Mouse (Mus musculus): ENCODE measurements around the gene Cdiptos. TPM values are rescaled to one million over a fixed set of nuclear protein-coding genes. Genes with fewer than 3 reads are reported as not detected.

Cdiptos gene
- polyA plus RNA-seq, 1 experiment from 2014 or later, result 1.2 TPM

DNA sequence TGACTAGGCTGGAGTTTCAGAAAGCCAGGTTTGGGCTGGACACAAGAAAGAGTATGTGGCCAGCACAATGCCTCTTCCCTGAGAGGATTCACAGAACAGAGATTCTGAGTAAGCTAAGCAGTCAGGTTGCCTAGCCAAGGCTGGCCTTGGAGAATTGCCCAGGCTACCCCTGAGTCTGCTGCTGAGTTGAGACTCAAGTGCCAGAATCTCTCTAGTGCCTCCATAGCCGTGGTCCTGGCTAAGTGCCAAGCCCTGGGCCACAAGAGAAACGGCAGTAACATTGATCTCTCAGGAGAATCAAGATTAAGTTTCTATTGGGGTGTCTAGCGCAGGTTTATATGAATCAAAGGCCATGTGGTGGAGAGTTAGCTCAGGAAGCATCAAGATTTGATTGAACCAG is 10.3 kb downstream of the Cdiptos start:
- 57% methylated on average over 3 of the region's 3 CpGs for WGBS
- no peaks in the 10 kb centered on the region for H3K27me3 ChIP-seq (ENCODE audit: control insufficient read depth, insufficient read depth, low read length)
- H3K36me3 ChIP-seq (ENCODE audit: control insufficient read depth, insufficient read depth, low read length), result peaks cover 37% of the 10 kb centered on the region; the same call in 1 of the 2 replicates

DNA sequence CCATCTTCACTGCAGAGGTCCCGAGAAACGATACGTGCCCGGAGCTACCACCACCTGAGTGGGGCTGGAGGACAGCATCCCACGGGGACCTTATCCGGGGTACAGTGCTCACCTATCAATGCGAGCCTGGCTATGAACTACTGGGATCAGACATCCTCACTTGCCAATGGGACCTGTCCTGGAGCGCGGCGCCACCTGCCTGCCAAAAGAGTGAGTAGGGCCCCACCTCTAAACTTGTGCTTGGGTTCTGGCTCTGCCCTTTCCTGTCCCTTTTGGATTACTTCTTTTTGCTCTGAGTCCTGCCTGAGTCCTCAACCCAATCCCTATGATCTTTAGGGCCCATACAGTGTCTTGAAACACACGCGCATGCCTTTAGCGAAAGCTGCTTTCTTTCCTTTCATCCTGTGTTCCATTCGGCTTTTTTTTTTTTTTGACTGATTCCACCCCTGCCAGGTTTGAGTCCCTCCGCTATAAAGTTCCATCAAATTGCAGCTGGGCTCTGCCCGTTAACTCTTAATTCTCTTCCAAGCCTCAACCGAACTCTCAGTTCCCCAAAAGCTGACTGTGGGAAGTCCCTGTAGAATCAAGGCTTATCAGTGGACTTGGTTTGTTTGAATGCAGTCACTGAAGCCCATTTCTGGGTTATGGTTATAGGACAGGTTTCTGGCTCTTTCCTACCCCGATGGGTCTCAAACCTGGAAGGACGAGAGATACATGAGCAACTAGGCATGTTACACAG is 12.2 kb downstream of the Cdiptos start:
- 27% methylated on average over 19 of the region's 19 CpGs for WGBS
- H3K9ac ChIP-seq (replicated peaks; ENCODE audit: low read depth, low read length), result no peak overlapping the region
- ATAC-seq (ENCODE audit: low read depth), result no peak

More for the DNA sequence above, 10.3 kb downstream of the Cdiptos start:
- Histone ChIP-seq H3K4me3 (ENCODE audit: low read depth, low read length) (no peak overlapping the region), H3K9ac (replicated peaks; ENCODE audit: low read depth, low read length) (no peak overlapping the region), H3K27ac (ENCODE audit: low read depth, low read length) (no peak overlapping the region), H3K9me3 (ENCODE audit: control insufficient read depth, low read length) (no peaks in the 10 kb centered on the region), H3K4me2 (ENCODE audit: low read depth, low read length) (no peak overlapping the region), H3K4me1 (ENCODE audit: control insufficient read depth, insufficient read depth, low read length) (no peaks in the 10 kb centered on the region)
- no peak for ATAC-seq (ENCODE audit: low read depth)

DNA sequence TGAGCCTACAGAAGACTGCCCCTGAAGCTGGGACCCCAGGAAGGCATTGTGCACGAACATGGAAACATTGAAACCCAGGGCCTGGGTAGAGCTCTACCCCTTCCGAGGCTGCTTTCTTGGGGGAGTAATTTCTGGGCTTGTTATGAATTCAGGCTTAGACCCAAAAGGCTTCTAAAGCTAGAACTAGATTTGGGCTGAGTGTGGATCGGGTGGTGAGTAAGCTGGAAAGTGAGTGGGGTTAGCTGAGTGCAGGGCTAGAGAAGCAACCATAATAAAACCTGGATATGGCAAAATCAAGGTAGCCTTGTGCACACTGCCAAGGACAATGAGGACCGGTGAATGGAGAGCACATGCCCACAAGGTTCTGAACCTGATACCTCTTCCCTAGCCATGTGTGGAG is 13.9 kb downstream of the Cdiptos start:
- Histone ChIP-seq H3K4me3 (ENCODE audit: low read depth, low read length) (no peak overlapping the region), H3K9ac (replicated peaks; ENCODE audit: low read depth, low read length) (no peak overlapping the region), H3K9me3 (ENCODE audit: control insufficient read depth, low read length) (no peaks in the 10 kb centered on the region), H3K27me3 (ENCODE audit: control insufficient read depth, insufficient read depth, low read length) (no peaks in the 10 kb centered on the region), H3K36me3 (ENCODE audit: control insufficient read depth, insufficient read depth, low read length) (peaks cover 34% of the 10 kb centered on the region), H3K27ac (ENCODE audit: low read depth, low read length) (no peak overlapping the region), H3K4me2 (ENCODE audit: low read depth, low read length) (no peak overlapping the region), H3K4me1 (ENCODE audit: control insufficient read depth, insufficient read depth, low read length) (no peaks in the 10 kb centered on the region)
- 89% methylated on average over 4 of the region's 4 CpGs for WGBS
- ATAC-seq (ENCODE audit: low read depth), result no peak

More for the DNA sequence above, 12.2 kb downstream of the Cdiptos start:
- Histone ChIP-seq H3K27ac (ENCODE audit: low read depth, low read length) (no peak overlapping the region), H3K4me2 (ENCODE audit: low read depth, low read length) (no peak overlapping the region), H3K9me3 (ENCODE audit: control insufficient read depth, low read length) (no peaks in the 10 kb centered on the region), H3K4me3 (ENCODE audit: low read depth, low read length) (no peak overlapping the region), H3K4me1 (ENCODE audit: control insufficient read depth, insufficient read depth, low read length) (no peaks in the 10 kb centered on the region), H3K36me3 (ENCODE audit: control insufficient read depth, insufficient read depth, low read length) (peaks cover 33% of the 10 kb centered on the region), H3K27me3 (ENCODE audit: control insufficient read depth, insufficient read depth, low read length) (no peaks in the 10 kb centered on the region)

GRCm38 (mm10) chr7:126961095-126961494 is 14.8 kb downstream of the Cdiptos start:
- Histone ChIP-seq H3K4me3 (ENCODE audit: low read depth, low read length) (no peak overlapping the region), H3K9ac (replicated peaks; ENCODE audit: low read depth, low read length) (no peak overlapping the region), H3K27me3 (ENCODE audit: control insufficient read depth, insufficient read depth, low read length) (no peaks in the 10 kb centered on the region), H3K27ac (ENCODE audit: low read depth, low read length) (no peak overlapping the region), H3K36me3 (ENCODE audit: control insufficient read depth, insufficient read depth, low read length) (peaks cover 30% of the 10 kb centered on the region), H3K4me2 (ENCODE audit: low read depth, low read length) (no peak overlapping the region), H3K9me3 (ENCODE audit: control insufficient read depth, low read length) (no peaks in the 10 kb centered on the region), H3K4me1 (ENCODE audit: control insufficient read depth, insufficient read depth, low read length) (no peaks in the 10 kb centered on the region)
- no peak for ATAC-seq (ENCODE audit: low read depth)
- WGBS, result 84% methylated on average over 5 of the region's 5 CpGs

DNA sequence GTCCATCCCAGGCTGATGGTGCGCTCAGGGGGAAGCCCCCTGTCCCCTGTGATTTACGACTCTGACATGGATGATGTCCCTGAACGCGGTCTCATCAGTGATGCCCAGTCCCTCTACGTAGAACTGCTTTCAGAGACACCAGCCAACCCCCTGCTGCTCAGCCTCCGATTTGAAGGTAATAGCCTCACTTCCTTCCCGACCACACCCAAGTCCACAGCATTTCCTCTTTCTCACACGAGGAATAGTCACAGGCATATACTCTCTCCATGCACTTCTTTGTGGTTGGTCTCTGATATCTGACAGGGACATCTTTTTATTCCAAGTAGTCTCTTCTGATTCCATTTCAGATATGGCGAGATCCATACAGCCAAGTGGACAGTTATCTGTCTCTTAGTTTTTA is 16.1 kb downstream of the Cdiptos start:
- Histone ChIP-seq H3K9me3 (ENCODE audit: control insufficient read depth, low read length) (no peaks in the 10 kb centered on the region), H3K36me3 (ENCODE audit: control insufficient read depth, insufficient read depth, low read length) (peaks cover 38% of the 10 kb centered on the region), H3K27ac (ENCODE audit: low read depth, low read length) (no peak overlapping the region), H3K9ac (replicated peaks; ENCODE audit: low read depth, low read length) (no peak overlapping the region), H3K4me3 (ENCODE audit: low read depth, low read length) (no peak overlapping the region), H3K4me2 (ENCODE audit: low read depth, low read length) (no peak overlapping the region), H3K4me1 (ENCODE audit: control insufficient read depth, insufficient read depth, low read length) (no peaks in the 10 kb centered on the region), H3K27me3 (ENCODE audit: control insufficient read depth, insufficient read depth, low read length) (no peaks in the 10 kb centered on the region)
- ATAC-seq (ENCODE audit: low read depth), result no peak
- WGBS, result 52% methylated on average over 9 of the region's 9 CpGs

DNA sequence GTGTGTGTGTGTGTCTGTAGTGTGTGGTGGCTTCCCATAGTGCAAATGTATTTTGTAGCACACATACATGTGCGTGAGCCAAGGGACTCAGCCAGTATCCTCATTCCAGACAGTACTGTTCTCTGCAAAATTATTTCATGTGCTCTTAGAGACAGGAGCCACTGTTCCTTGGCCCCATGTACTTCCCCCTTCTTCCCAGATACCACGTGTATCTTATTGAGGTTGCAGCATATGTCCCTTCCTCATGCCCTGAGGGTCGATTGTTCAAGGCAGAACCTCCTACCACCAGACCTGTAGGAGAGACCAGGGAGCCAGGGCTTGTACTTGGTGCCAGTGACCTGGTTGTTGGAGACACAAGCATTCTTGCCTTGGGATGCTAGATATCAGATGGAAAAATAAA is 20.8 kb downstream of the Cdiptos start:
- no peak overlapping the region for H3K4me2 ChIP-seq (ENCODE audit: low read depth, low read length)
- no peak for ATAC-seq (ENCODE audit: low read depth)
- H3K4me3 ChIP-seq (ENCODE audit: low read depth, low read length), result no peak overlapping the region
- H3K27me3 ChIP-seq (ENCODE audit: control insufficient read depth, insufficient read depth, low read length), result no peaks in the 10 kb centered on the region
- WGBS, result 67% methylated on average over 3 of the region's 3 CpGs
- no peak overlapping the region for H3K9ac ChIP-seq (replicated peaks; ENCODE audit: low read depth, low read length)
- peaks cover 12% of the 10 kb centered on the region for H3K4me1 ChIP-seq (ENCODE audit: control insufficient read depth, insufficient read depth, low read length)
- peaks cover 25% of the 10 kb centered on the region for H3K36me3 ChIP-seq (ENCODE audit: control insufficient read depth, insufficient read depth, low read length)
- no peaks in the 10 kb centered on the region for H3K9me3 ChIP-seq (ENCODE audit: control insufficient read depth, low read length)
- no peak overlapping the region for H3K27ac ChIP-seq (ENCODE audit: low read depth, low read length)

DNA sequence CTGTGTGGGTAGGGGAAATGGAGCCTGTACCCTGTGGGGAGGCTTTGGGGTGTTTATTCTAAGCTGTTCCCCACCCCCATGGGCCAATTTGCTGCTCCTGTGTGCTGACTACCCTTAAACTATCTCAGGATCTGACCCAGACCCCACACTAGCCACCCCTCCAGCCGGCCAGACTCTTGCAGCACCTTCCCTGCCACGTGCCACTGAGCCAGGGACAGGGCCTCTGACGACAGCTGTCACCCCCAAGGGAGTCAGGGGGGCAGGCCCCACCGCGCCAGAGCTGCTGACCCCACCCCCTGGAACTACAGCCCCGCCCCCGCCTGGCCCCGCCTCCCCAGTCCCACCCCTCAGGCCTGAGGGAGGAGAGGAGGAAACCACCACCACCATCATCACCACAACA is 23.3 kb downstream of the Cdiptos start:
- Histone ChIP-seq H3K27ac (ENCODE audit: low read depth, low read length) (peak overlapping the region; percentile 13; the same call in 1 of the 2 replicates), H3K4me2 (ENCODE audit: low read depth, low read length) (peak overlapping the region; percentile 87), H3K27me3 (ENCODE audit: control insufficient read depth, insufficient read depth, low read length) (no peaks in the 10 kb centered on the region), H3K4me1 (ENCODE audit: control insufficient read depth, insufficient read depth, low read length) (peaks cover 22% of the 10 kb centered on the region), H3K4me3 (ENCODE audit: low read depth, low read length) (peak overlapping the region; percentile 48), H3K36me3 (ENCODE audit: control insufficient read depth, insufficient read depth, low read length) (peaks cover 17% of the 10 kb centered on the region; the same call in 1 of the 2 replicates), H3K9ac (replicated peaks; ENCODE audit: low read depth, low read length) (peak overlapping the region; percentile 74), H3K9me3 (ENCODE audit: control insufficient read depth, low read length) (no peaks in the 10 kb centered on the region)
- no peak for ATAC-seq (ENCODE audit: low read depth)
- 1% methylated on average over 6 of the region's 8 CpGs for WGBS

GRCm38 (mm10) chr7:126951741-126952140 is 24.2 kb downstream of the Cdiptos start:
- peak overlapping the region; percentile 74 for H3K9ac ChIP-seq (replicated peaks; ENCODE audit: low read depth, low read length)
- H3K9me3 ChIP-seq (ENCODE audit: control insufficient read depth, low read length), result no peaks in the 10 kb centered on the region
- 14% methylated on average over 4 of the region's 4 CpGs for WGBS
- H3K27ac ChIP-seq (ENCODE audit: low read depth, low read length), result peak overlapping the region; percentile 87
- no peaks in the 10 kb centered on the region for H3K27me3 ChIP-seq (ENCODE audit: control insufficient read depth, insufficient read depth, low read length)
- peak overlapping the region; percentile 87 for H3K4me2 ChIP-seq (ENCODE audit: low read depth, low read length)
- no peak for ATAC-seq (ENCODE audit: low read depth)
- H3K4me1 ChIP-seq (ENCODE audit: control insufficient read depth, insufficient read depth, low read length), result peaks cover 22% of the 10 kb centered on the region
- H3K36me3 ChIP-seq (ENCODE audit: control insufficient read depth, insufficient read depth, low read length), result peaks cover 17% of the 10 kb centered on the region; the same call in 1 of the 2 replicates
- H3K4me3 ChIP-seq (ENCODE audit: low read depth, low read length), result peak overlapping the region; percentile 48
